Mouse (Mus musculus) ES-Bruce4 (cell line): ENCODE measurements around the gene Cd163l1. TPM values are rescaled to one million over a fixed set of nuclear protein-coding genes. Genes with fewer than 3 reads are reported as not detected.

ENCODE experiments used
- H3K27ac ChIP-seq: 2 replicates; pipeline ENCODE4 v1.5.1; 2012; ENCODE audit warnings: low read length, inconsistent platforms; ENCODE audit not compliant: insufficient read depth
- H3K27me3 ChIP-seq: 2 replicates; pipeline ENCODE4 v1.6.1; 2012; ENCODE audit warnings: mild to moderate bottlenecking, low read length, inconsistent platforms; ENCODE audit not compliant: control insufficient read depth, poor library complexity, insufficient read depth, severe bottlenecking
- H3K36me3 ChIP-seq: 2 replicates; pipeline ENCODE4 v1.6.1; 2012; ENCODE audit warnings: inconsistent platforms, mild to moderate bottlenecking, low read length, moderate library complexity; ENCODE audit not compliant: control insufficient read depth, poor library complexity, insufficient read depth, severe bottlenecking
- H3K4me1 ChIP-seq: one replicate; pipeline ENCODE4 v1.8.1; 2011; ENCODE audit warnings: low read length; ENCODE audit not compliant: control insufficient read depth, insufficient read depth
- H3K4me3 ChIP-seq: 2 replicates; pipeline ENCODE4 v1.5.1; 2011; ENCODE audit warnings: low read depth, mild to moderate bottlenecking, low read length
- H3K9ac ChIP-seq: 2 replicates; pipeline ENCODE4 v1.6.1; 2012; ENCODE audit warnings: low read depth, mild to moderate bottlenecking, inconsistent platforms; ENCODE audit not compliant: poor library complexity, severe bottlenecking
- H3K9me3 ChIP-seq: replicated peaks from 2 replicates; pipeline ENCODE4 v1.6.1; 2012; ENCODE audit warnings: mild to moderate bottlenecking, low read length, inconsistent platforms; ENCODE audit not compliant: control insufficient read depth, poor library complexity, insufficient read depth, severe bottlenecking
- CTCF ChIP-seq: IDR thresholded peaks from one replicate; pipeline ENCODE4 v1.8.1; 2011; ENCODE audit warnings: low read depth, low read length
- EP300 ChIP-seq: IDR thresholded peaks from 2 replicates; pipeline ENCODE4 v1.6.1; 2011; ENCODE audit warnings: low read depth, low read length; ENCODE audit not compliant: insufficient read depth
- POLR2A ChIP-seq: IDR thresholded peaks from one replicate; pipeline ENCODE4 v1.8.1; 2011; ENCODE audit warnings: low read length; ENCODE audit not compliant: insufficient read depth
- polyA plus RNA-seq: library from polyadenylated mRNA; stranded (reverse); fragments of >200 nt; gene quantifications from 2 replicates; pipeline ENCODE4 v1.2.4, GENCODE M21; 2011; ENCODE audit warnings: low read depth; ENCODE audit not compliant: missing spikeins, insufficient read depth, insufficient read length

Cd163l1 gene
- polyA plus RNA-seq, 1 experiment: not detected

GRCm38 (mm10) chr7:140208153-140208552 is 9.9 kb upstream of the Cd163l1 start:
- H3K4me1 ChIP-seq: no peaks in the 10 kb centered on the region
- TF ChIP-seq EP300 (no peak), POLR2A (no peak), CTCF (no peak)
- no peak overlapping the region for H3K9ac ChIP-seq
- no peaks in the 10 kb centered on the region for H3K27me3 ChIP-seq
- H3K9me3 ChIP-seq: no peaks in the 10 kb centered on the region
- H3K4me3 ChIP-seq: no peak overlapping the region
- no peak overlapping the region for H3K27ac ChIP-seq
- no peaks in the 10 kb centered on the region for H3K36me3 ChIP-seq

- TF ChIP-seq EP300 (no peak), CTCF (no peak), POLR2A (no peak)
- Histone ChIP-seq H3K27ac (no peak overlapping the region), H3K4me3 (no peak overlapping the region), H3K27me3 (no peaks in the 10 kb centered on the region), H3K36me3 (no peaks in the 10 kb centered on the region), H3K9ac (no peak overlapping the region), H3K9me3 (no peaks in the 10 kb centered on the region), H3K4me1 (no peaks in the 10 kb centered on the region)
Measured at GRCm38 (mm10) chr7:140208677-140209076, 9.4 kb upstream of the Cd163l1 start.

GRCm38 (mm10) chr7:140213841-140214240 is 4.2 kb upstream of the Cd163l1 start:
- Histone ChIP-seq H3K27me3 (no peaks in the 10 kb centered on the region; the same call in 1 of the 2 replicates), H3K9me3 (no peaks in the 10 kb centered on the region), H3K4me1 (no peaks in the 10 kb centered on the region), H3K36me3 (no peaks in the 10 kb centered on the region), H3K4me3 (no peak overlapping the region), H3K9ac (no peak overlapping the region), H3K27ac (no peak overlapping the region)
- TF ChIP-seq CTCF (no peak), EP300 (no peak), POLR2A (no peak)

- Histone ChIP-seq H3K4me3 (no peak overlapping the region), H3K27ac (no peak overlapping the region), H3K36me3 (no peaks in the 10 kb centered on the region), H3K27me3 (no peaks in the 10 kb centered on the region; the same call in 1 of the 2 replicates), H3K9me3 (no peaks in the 10 kb centered on the region), H3K4me1 (no peaks in the 10 kb centered on the region), H3K9ac (no peak overlapping the region)
- TF ChIP-seq CTCF: no peak
Measured at GRCm38 (mm10) chr7:140219268-140219667, 1.2 kb downstream of the Cd163l1 start.

- Histone ChIP-seq H3K27me3 (no peaks in the 10 kb centered on the region; the same call in 1 of the 2 replicates), H3K27ac (no peak overlapping the region), H3K9ac (no peak overlapping the region), H3K36me3 (no peaks in the 10 kb centered on the region), H3K4me1 (no peaks in the 10 kb centered on the region), H3K9me3 (no peaks in the 10 kb centered on the region), H3K4me3 (no peak overlapping the region)
- TF ChIP-seq POLR2A: no peak
- TF ChIP-seq EP300: no peak
- TF ChIP-seq CTCF: no peak
Measured at GRCm38 (mm10) chr7:140220375-140220774, 2.3 kb downstream of the Cd163l1 start.

GRCm38 (mm10) chr7:140224209-140224608 is 6.1 kb downstream of the Cd163l1 start:
- no peak overlapping the region for H3K27ac ChIP-seq
- TF ChIP-seq POLR2A: no peak
- no peak for TF ChIP-seq CTCF
- no peak for TF ChIP-seq EP300
- peak overlapping the region; percentile 10; the same call in 1 of the 2 replicates for H3K4me3 ChIP-seq
- no peak overlapping the region for H3K9ac ChIP-seq
- no peaks in the 10 kb centered on the region for H3K36me3 ChIP-seq
- H3K9me3 ChIP-seq: no peaks in the 10 kb centered on the region
- H3K27me3 ChIP-seq: no peaks in the 10 kb centered on the region
- no peaks in the 10 kb centered on the region for H3K4me1 ChIP-seq
